Mouse (Mus musculus): ENCODE data around the gene Itprid2.
"Not testable (repeated sequence)": the region's sequence is repeated elsewhere in the genome, so short reads cannot be mapped to it uniquely, and the experiment has no call there.

The Itprid2 gene

GRCm38 (mm10) chr2:79634528-79635400, at the start of gene Itprid2:
TSS of gene Itprid2 (plus strand) at chr2:79635352.
- DNase-seq (ENCODE audit: low read depth in 2 of 2, low spot score in 2 of 2) = peak; percentile 96 to 97

GRCm38 (mm10) chr2:79596177-79596576, 39.0 kb upstream of the Itprid2 start:
- no peak for DNase-seq (ENCODE audit: low read depth in 2 of 2, low spot score in 2 of 2)

GRCm38 (mm10) chr2:79597090-79597489, 38.1 kb upstream of the Itprid2 start:
- no peak for DNase-seq (ENCODE audit: low read depth in 2 of 2, low spot score in 2 of 2)

GRCm38 (mm10) chr2:79601109-79601508, 34.0 kb upstream of the Itprid2 start:
- not testable (repeated sequence) for DNase-seq (ENCODE audit: low read depth in 2 of 2, low spot score in 2 of 2)

- DNase-seq (ENCODE audit: low read depth in 2 of 2, low spot score in 2 of 2) = no peak
Observed at GRCm38 (mm10) chr2:79601691-79602116, 33.4 kb upstream of the Itprid2 start.

GRCm38 (mm10) chr2:79602306-79602705, 32.8 kb upstream of the Itprid2 start:
- DNase-seq (ENCODE audit: low read depth in 2 of 2, low spot score in 2 of 2) = no peak

- no peak for DNase-seq (ENCODE audit: low read depth in 2 of 2, low spot score in 2 of 2)
Observed at GRCm38 (mm10) chr2:79603363-79603762, 31.8 kb upstream of the Itprid2 start.

GRCm38 (mm10) chr2:79606033-79606432, 29.1 kb upstream of the Itprid2 start:
- DNase-seq (ENCODE audit: low read depth in 2 of 2, low spot score in 2 of 2) = no peak

- DNase-seq (ENCODE audit: low read depth in 2 of 2, low spot score in 2 of 2) = no peak
Observed at GRCm38 (mm10) chr2:79607181-79607580, 28.0 kb upstream of the Itprid2 start.

- no peak for DNase-seq (ENCODE audit: low read depth in 2 of 2, low spot score in 2 of 2)
Observed at GRCm38 (mm10) chr2:79608301-79609074, 26.7 kb upstream of the Itprid2 start.

- DNase-seq (ENCODE audit: low read depth in 2 of 2, low spot score in 2 of 2) = no peak
Observed at GRCm38 (mm10) chr2:79610894-79611293, 24.3 kb upstream of the Itprid2 start.

- DNase-seq (ENCODE audit: low read depth in 2 of 2, low spot score in 2 of 2) = no peak
Observed at GRCm38 (mm10) chr2:79618145-79618544, 17.0 kb upstream of the Itprid2 start.

- no peak for DNase-seq (ENCODE audit: low read depth in 2 of 2, low spot score in 2 of 2)
Observed at GRCm38 (mm10) chr2:79618614-79619568, 16.3 kb upstream of the Itprid2 start.

- no peak for DNase-seq (ENCODE audit: low read depth in 2 of 2, low spot score in 2 of 2)
Observed at GRCm38 (mm10) chr2:79623256-79623655, 11.9 kb upstream of the Itprid2 start.

- DNase-seq (ENCODE audit: low read depth in 2 of 2, low spot score in 2 of 2) = no peak
Observed at GRCm38 (mm10) chr2:79627624-79628023, 7.5 kb upstream of the Itprid2 start.

GRCm38 (mm10) chr2:79630231-79630630, 4.9 kb upstream of the Itprid2 start:
- no peak for DNase-seq (ENCODE audit: low read depth in 2 of 2, low spot score in 2 of 2)

- peak; percentile 50 to 55 for DNase-seq (ENCODE audit: low read depth in 2 of 2, low spot score in 2 of 2)
Observed at GRCm38 (mm10) chr2:79635426-79636291, 507 bp downstream of the Itprid2 start.

GRCm38 (mm10) chr2:79638924-79639323, 3.8 kb downstream of the Itprid2 start:
- no peak for DNase-seq (ENCODE audit: low read depth in 2 of 2, low spot score in 2 of 2)

- DNase-seq (ENCODE audit: low read depth in 2 of 2, low spot score in 2 of 2) = peak; percentile 63 to 68
Observed at GRCm38 (mm10) chr2:79646237-79646688, 11.1 kb downstream of the Itprid2 start.

- no peak for DNase-seq (ENCODE audit: low read depth in 2 of 2, low spot score in 2 of 2)
Observed at GRCm38 (mm10) chr2:79647094-79647493, 11.9 kb downstream of the Itprid2 start.

Data from CD8-positive naive resting alpha-beta T cell, adult 2 months (primary cell).